Mouse (Mus musculus) heart, embryonic 11.5 days (tissue): ENCODE measurements around the gene Dbx1. TPM values are rescaled to one million over a fixed set of nuclear protein-coding genes. Genes with fewer than 3 reads are reported as not detected.

Experiments used
- ATAC-seq: fragments of 200-750 bp; cut with Nextera tagmentation; replicated peaks from 2 replicates; pipeline ENCODE4 v1.8.0; 2017; ENCODE audit warnings: moderate library complexity; ENCODE audit not compliant: insufficient number of reproducible peaks, low FRiP score, low TSS enrichment
- H3K27ac ChIP-seq: fragments of 300-500 bp; sonication (generic); 2 replicates; pipeline ENCODE4 v1.5.1; 2014; ENCODE audit warnings: mild to moderate bottlenecking, low read depth, low read length
- H3K27me3 ChIP-seq: fragments of 300-500 bp; sonication (generic); 2 replicates; pipeline ENCODE4 v1.6.1; 2014; ENCODE audit warnings: mild to moderate bottlenecking, low read length, mixed read lengths; ENCODE audit not compliant: control insufficient read depth, insufficient read depth
- H3K36me3 ChIP-seq: fragments of 300-500 bp; sonication (generic); 2 replicates; pipeline ENCODE4 v1.6.1; 2014; ENCODE audit warnings: mild to moderate bottlenecking, low read length, moderate library complexity, mixed read lengths; ENCODE audit not compliant: control insufficient read depth, insufficient read depth
- H3K4me1 ChIP-seq: fragments of 300-500 bp; sonication (generic); 2 replicates; pipeline ENCODE4 v1.6.1; 2014; ENCODE audit warnings: low read length; ENCODE audit not compliant: control insufficient read depth, insufficient read depth
- H3K4me2 ChIP-seq: fragments of 300-500 bp; sonication (generic); 2 replicates; pipeline ENCODE4 v1.6.1; 2014; ENCODE audit warnings: mild to moderate bottlenecking, moderate library complexity
- H3K4me3 ChIP-seq: fragments of 300-500 bp; sonication (generic); 2 replicates; pipeline ENCODE4 v1.5.1; 2014; ENCODE audit warnings: low read depth, low read length
- H3K9ac ChIP-seq: fragments of 300-500 bp; sonication (generic); 2 replicates; pipeline ENCODE4 v1.6.1; 2014; ENCODE audit warnings: mild to moderate bottlenecking, low read depth, low read length, moderate library complexity
- H3K9me3 ChIP-seq: fragments of 300-500 bp; sonication (generic); replicated peaks from 2 replicates; pipeline ENCODE4 v1.6.1; 2016; ENCODE audit warnings: low read length; ENCODE audit not compliant: control insufficient read depth
- WGBS: fragments of 180-500 bp; shearing (Covaris S2); extraction: QIAGEN DNeasy Blood & Tissue Kit; methylation state at CpG from one replicate; pipeline ENCODE4 v1.1.7; 2014; ENCODE audit not compliant: insufficient replicate concordance; 5-methylcytosine and 5-hydroxymethylcytosine counted together
- polyA plus RNA-seq: library from polyadenylated mRNA; unstranded; fragments of >200 nt; fragmentation: Nextera tagmentation; extraction: Ambion mirVana; gene quantifications from 2 replicates; pipeline ENCODE4 v1.2.1, GENCODE M21; 2014

Dbx1 gene
- polyA plus RNA-seq, 1 experiment from 2014 or later = not detected

- no peak overlapping the region for H3K9ac ChIP-seq
- H3K4me2 ChIP-seq = no peak overlapping the region
- H3K27ac ChIP-seq = no peak overlapping the region
- WGBS = 80% methylated on average over 15 of the region's 15 CpGs
- H3K4me1 ChIP-seq = peaks cover 4% of the 10 kb centered on the region
- H3K36me3 ChIP-seq = peaks cover 15% of the 10 kb centered on the region; the same call in 1 of the 2 replicates
- no peak for ATAC-seq
- no peaks in the 10 kb centered on the region for H3K27me3 ChIP-seq
- H3K4me3 ChIP-seq = no peak overlapping the region
- no peaks in the 10 kb centered on the region for H3K9me3 ChIP-seq
Observed at GRCm38 (mm10) chr7:49604965-49605795, 31.5 kb downstream of the Dbx1 start.

GRCm38 (mm10) chr7:49604244-49604643, 32.4 kb downstream of the Dbx1 start:
- H3K27ac ChIP-seq = no peak overlapping the region
- peaks cover 12% of the 10 kb centered on the region for H3K4me1 ChIP-seq
- no peaks in the 10 kb centered on the region for H3K27me3 ChIP-seq
- H3K36me3 ChIP-seq = peaks cover 15% of the 10 kb centered on the region; the same call in 1 of the 2 replicates
- 83% methylated on average over 14 of the region's 14 CpGs for WGBS
- H3K9me3 ChIP-seq = no peaks in the 10 kb centered on the region
- no peak overlapping the region for H3K4me3 ChIP-seq
- H3K9ac ChIP-seq = no peak overlapping the region
- no peak for ATAC-seq
- no peak overlapping the region for H3K4me2 ChIP-seq

DNA sequence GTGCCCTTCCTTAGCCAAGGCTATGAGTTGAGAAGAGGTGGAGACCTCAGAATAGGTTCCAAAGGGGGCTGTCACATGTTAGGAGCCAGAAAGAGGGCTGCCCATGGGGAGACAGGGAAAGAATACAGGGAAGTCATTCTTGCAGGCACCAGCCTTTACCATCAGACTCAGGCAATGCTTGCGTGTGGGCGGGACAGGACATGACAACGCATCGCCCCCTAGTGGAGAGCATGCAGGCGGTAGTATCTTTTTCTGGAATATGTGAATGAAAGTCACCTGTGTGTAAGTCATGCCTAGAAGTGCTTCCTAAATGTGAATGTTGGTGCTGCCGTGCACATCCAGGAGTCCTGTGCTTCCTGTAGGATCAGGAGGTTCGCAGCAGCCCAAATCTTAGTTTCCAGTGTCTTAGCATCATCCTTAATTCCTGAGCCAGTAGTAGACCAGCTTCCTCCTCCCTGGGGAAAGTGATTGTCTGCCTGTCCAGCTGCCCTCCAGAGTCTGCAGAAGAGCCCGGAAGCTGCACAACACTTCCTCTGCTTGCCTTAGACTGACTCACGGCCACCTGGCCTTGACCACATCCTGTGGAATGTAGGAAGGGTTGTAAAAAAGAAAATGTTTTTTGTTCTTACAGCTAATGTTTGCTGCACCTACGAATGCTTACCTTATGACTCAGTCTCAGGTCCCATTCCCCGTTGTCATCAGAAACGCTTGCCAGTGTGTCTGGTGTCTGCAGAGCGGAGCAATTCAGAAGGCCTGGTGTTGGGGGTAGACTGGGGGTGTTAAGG, 35.3 kb downstream of the Dbx1 start:
- H3K9me3 ChIP-seq = no peaks in the 10 kb centered on the region
- peaks cover 21% of the 10 kb centered on the region for H3K4me1 ChIP-seq
- ATAC-seq = no peak
- H3K27ac ChIP-seq = no peak overlapping the region
- H3K9ac ChIP-seq = no peak overlapping the region
- H3K4me3 ChIP-seq = no peak overlapping the region
- WGBS = 45% methylated on average over 13 of the region's 13 CpGs
- no peak overlapping the region for H3K4me2 ChIP-seq
- no peaks in the 10 kb centered on the region for H3K27me3 ChIP-seq
- H3K36me3 ChIP-seq = peaks cover 18% of the 10 kb centered on the region

DNA sequence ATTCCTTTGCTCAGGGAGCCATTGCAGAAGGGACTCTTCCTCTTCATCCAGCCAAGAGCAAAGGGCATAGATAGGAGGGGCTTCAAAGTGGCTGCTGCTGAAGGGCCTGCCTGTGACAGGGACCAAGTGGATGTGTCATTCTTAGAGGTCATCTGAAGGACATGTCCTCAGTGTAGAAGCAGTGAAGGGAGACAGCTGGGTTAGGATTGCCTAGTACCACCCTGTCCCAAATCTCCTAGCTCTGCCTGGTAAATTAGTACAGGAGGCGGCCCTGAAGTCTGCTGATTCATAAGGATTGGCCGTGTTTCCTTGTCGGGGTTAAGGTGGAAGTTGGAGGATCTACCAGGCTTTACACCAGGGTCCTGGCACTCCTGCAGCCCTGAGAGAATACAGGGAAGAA, 36.7 kb downstream of the Dbx1 start:
- peaks cover 24% of the 10 kb centered on the region for H3K36me3 ChIP-seq
- H3K27ac ChIP-seq = no peak overlapping the region
- H3K4me2 ChIP-seq = no peak overlapping the region
- peaks cover 17% of the 10 kb centered on the region for H3K4me1 ChIP-seq
- no peaks in the 10 kb centered on the region for H3K27me3 ChIP-seq
- no peak overlapping the region for H3K4me3 ChIP-seq
- ATAC-seq = no peak
- 71% methylated on average over 3 of the region's 3 CpGs for WGBS
- no peak overlapping the region for H3K9ac ChIP-seq
- no peaks in the 10 kb centered on the region for H3K9me3 ChIP-seq

DNA sequence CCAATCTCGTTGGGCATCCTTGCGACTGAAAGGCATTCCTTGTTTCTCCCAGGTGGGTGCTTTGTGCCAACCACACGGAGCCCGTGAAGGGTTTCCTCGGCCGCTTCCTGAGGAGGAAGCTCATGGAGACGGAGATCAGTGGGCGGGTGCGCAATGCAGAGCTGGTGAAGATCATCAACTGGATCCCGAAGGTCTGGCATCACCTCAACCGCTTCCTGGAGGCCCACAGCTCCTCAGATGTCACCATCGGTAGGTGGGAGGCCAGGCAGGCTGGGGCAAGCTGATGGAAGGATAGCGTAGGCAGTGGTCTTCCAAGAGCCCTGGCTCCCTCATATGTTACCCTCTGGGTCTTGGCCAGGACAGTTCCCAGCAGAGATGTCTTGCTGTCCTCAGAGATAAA, 38.4 kb downstream of the Dbx1 start:
- no peak overlapping the region for H3K4me3 ChIP-seq
- H3K36me3 ChIP-seq = peaks cover 27% of the 10 kb centered on the region
- ATAC-seq = no peak
- WGBS = 88% methylated on average over 13 of the region's 13 CpGs
- no peaks in the 10 kb centered on the region for H3K27me3 ChIP-seq
- H3K27ac ChIP-seq = no peak overlapping the region
- H3K9ac ChIP-seq = no peak overlapping the region
- no peak overlapping the region for H3K4me2 ChIP-seq
- no peaks in the 10 kb centered on the region for H3K9me3 ChIP-seq
- H3K4me1 ChIP-seq = peaks cover 17% of the 10 kb centered on the region

GRCm38 (mm10) chr7:49597776-49598175, 38.9 kb downstream of the Dbx1 start:
- no peak for ATAC-seq
- Histone ChIP-seq H3K4me3 (no peak overlapping the region), H3K9ac (no peak overlapping the region), H3K4me2 (no peak overlapping the region), H3K9me3 (no peaks in the 10 kb centered on the region), H3K36me3 (peaks cover 26% of the 10 kb centered on the region), H3K4me1 (peaks cover 17% of the 10 kb centered on the region), H3K27me3 (no peaks in the 10 kb centered on the region), H3K27ac (no peak overlapping the region)
- WGBS = 81% methylated on average over 3 of the region's 3 CpGs

- WGBS = 85% methylated on average over 8 of the region's 8 CpGs
Observed at GRCm38 (mm10) chr7:49589635-49590034, 47.0 kb downstream of the Dbx1 start.

DNA sequence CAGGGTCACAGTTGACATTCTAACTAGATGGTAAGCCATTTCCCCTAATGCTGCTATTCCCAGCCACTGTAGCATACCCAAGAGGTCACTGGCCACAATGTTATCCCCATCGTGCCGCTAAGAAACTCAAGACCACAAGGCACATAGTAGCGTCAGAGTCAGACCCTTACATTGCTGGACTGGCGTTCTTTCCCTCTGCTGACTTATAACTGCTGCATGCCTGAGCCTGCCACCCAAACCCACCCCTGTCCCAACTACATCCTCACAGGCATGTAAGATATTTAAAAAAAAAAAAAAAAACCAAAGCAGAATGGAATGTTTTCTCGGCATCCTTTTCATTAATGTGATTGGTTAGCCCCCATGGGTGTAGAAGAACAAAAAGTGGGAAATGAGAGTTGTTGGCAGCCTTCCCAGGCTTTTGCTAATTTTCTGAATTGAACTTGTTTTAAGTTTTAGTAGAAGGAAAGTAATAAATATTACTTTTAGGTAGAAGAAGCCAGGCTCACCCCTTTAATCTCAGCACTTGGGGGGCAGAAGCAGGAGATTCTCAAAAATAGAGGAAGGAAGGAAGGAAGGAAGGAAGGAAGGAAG, 50.0 kb downstream of the Dbx1 start:
- Histone ChIP-seq H3K9me3 (no peaks in the 10 kb centered on the region), H3K36me3 (peaks cover 35% of the 10 kb centered on the region), H3K4me1 (no peaks in the 10 kb centered on the region), H3K9ac (no peak overlapping the region), H3K4me3 (no peak overlapping the region), H3K4me2 (no peak overlapping the region), H3K27me3 (no peaks in the 10 kb centered on the region), H3K27ac (no peak overlapping the region)
- ATAC-seq = no peak
- WGBS = 80% methylated on average over 5 of the region's 5 CpGs

More at GRCm38 (mm10) chr7:49589635-49590034, 47.0 kb downstream of the Dbx1 start:
- H3K9ac ChIP-seq = no peak overlapping the region
- no peak overlapping the region for H3K27ac ChIP-seq
- H3K36me3 ChIP-seq = peaks cover 31% of the 10 kb centered on the region
- no peak overlapping the region for H3K4me2 ChIP-seq
- no peaks in the 10 kb centered on the region for H3K4me1 ChIP-seq
- no peaks in the 10 kb centered on the region for H3K9me3 ChIP-seq
- H3K4me3 ChIP-seq = no peak overlapping the region
- no peak for ATAC-seq
- no peaks in the 10 kb centered on the region for H3K27me3 ChIP-seq
